In the genomic region with DNA sequence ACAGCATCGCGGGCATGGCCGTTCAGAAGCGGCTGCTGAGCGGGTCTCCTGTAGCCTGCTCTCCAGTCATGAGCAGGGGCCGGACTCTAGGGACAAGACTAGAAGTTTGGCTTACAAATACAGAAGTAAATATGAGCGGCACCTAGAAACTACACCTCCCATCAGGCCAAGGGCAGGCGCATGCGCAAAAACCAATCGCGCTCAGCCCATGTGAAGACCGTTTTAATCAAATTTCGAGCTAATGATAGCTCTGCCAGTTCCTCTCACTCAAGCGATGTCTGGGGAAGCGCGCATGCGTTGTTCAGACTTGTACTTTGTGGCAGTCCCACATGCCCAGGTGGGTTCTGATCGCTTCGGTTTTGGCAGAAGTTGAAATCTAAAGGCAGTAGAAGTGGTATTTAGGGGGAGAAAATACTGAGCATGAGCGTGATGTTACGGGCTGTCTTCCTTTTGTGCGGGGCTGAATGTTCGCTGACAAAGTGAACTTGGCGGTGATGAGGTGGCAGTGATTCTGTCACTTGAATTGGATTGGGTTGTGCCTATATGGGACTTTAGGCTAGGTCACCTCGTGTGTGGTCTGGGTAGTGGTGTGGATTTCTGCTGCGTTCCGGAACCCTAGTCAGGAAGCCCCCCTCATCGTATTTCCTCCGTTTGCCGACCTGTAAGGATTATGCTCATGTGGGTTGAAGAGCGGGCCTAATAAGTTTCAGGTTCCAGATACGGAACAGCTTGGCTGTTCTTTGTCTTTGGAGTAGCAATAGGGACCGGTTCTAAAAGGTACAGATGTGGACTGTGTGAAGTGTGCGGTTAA, we compare ENCODE assay signal across 8 mouse cellular contexts. TPM values are rescaled to one million over a fixed set of nuclear protein-coding genes. Genes with fewer than 3 reads are reported as not detected.
DNase-seq lines count a peak whose midpoint lies in the region; ATAC-seq lines count a peak whose summit lies in the region.

A gene (minus strand): TSS at position 168 of the 811 bp plus-strand sequence.
A gene (plus strand): TSS at position 242 of the 811 bp plus-strand sequence.

- H3K9me3 ChIP-seq in heart, embryonic 14.5 days (ENCODE audit: control insufficient read depth, low read length): no peaks in the 10 kb centered on the region
- no peaks in the 10 kb centered on the region for H3K9me3 ChIP-seq in liver, embryonic 13.5 days (replicated peaks)
- no peaks in the 10 kb centered on the region for H3K9me3 ChIP-seq in stomach, embryonic 16.5 days (replicated peaks; ENCODE audit: control insufficient read depth, low read length)

- no peaks in the 10 kb centered on the region; a peak in 1 of 4 replicates for H3K4me1 ChIP-seq in heart, embryonic 14.5 days (ENCODE audit: control insufficient read depth in 2 of 2, insufficient read depth in 2 of 2, low read length in 2 of 2)
- peaks cover 27% of the 10 kb centered on the region for H3K4me1 ChIP-seq in liver, embryonic 13.5 days (replicated peaks)
- peaks cover 3% of the 10 kb centered on the region; the same call in 1 of the 2 replicates for H3K4me1 ChIP-seq in stomach, embryonic 16.5 days (ENCODE audit: control insufficient read depth, insufficient read depth, low read length)

- H3K27ac ChIP-seq in heart, embryonic 14.5 days (replicated peaks in 1 of 2; ENCODE audit: control insufficient read depth in 1 of 2, insufficient read depth in 1 of 2, low read depth in 2 of 2, low read length in 2 of 2): peak within 1 kb of the TSS; percentile 63 to 82
- H3K27ac ChIP-seq in liver, embryonic 13.5 days: peak within 1 kb of the TSS; percentile 84
- peak within 1 kb of the TSS; percentile 77 for H3K27ac ChIP-seq in stomach, embryonic 16.5 days (ENCODE audit: low read length)

- peak within 1 kb of the TSS; percentile 77 for H3K4me2 ChIP-seq in heart, embryonic 14.5 days (ENCODE audit: low read length)
- peak within 1 kb of the TSS; percentile 78 for H3K4me2 ChIP-seq in liver, embryonic 13.5 days
- H3K4me2 ChIP-seq in stomach, embryonic 16.5 days (ENCODE audit: low read depth, low read length): peak within 1 kb of the TSS; percentile 70

- peak within 1 kb of the TSS; percentile 82 for H3K9ac ChIP-seq in heart, embryonic 14.5 days (ENCODE audit: low read length)
- peak within 1 kb of the TSS; percentile 78 for H3K9ac ChIP-seq in liver, embryonic 13.5 days
- H3K9ac ChIP-seq in stomach, embryonic 16.5 days (ENCODE audit: low read length): peak within 1 kb of the TSS; percentile 84

- 0 out of 2 replicates have a peak, but pooled peaks cover 12% of the 10 kb centered on the region for H3K36me3 ChIP-seq in heart, embryonic 14.5 days (ENCODE audit: control insufficient read depth, insufficient read depth, low read length)
- H3K36me3 ChIP-seq in liver, embryonic 13.5 days: peaks cover 4% of the 10 kb centered on the region; the same call in 1 of the 2 replicates
- no peaks in the 10 kb centered on the region for H3K36me3 ChIP-seq in stomach, embryonic 16.5 days (ENCODE audit: control insufficient read depth, insufficient read depth, low read length)

- H3K27me3 ChIP-seq in heart, embryonic 14.5 days (ENCODE audit: control insufficient read depth, insufficient read depth, low read length): no peaks in the 10 kb centered on the region
- H3K27me3 ChIP-seq in liver, embryonic 13.5 days: no peaks in the 10 kb centered on the region
- H3K27me3 ChIP-seq in stomach, embryonic 16.5 days (ENCODE audit: control insufficient read depth, insufficient read depth, low read length): no peaks in the 10 kb centered on the region

- H3K4me3 ChIP-seq in heart, embryonic 14.5 days (ENCODE audit: control insufficient read depth in 1 of 2, insufficient read depth in 1 of 2, low read depth in 1 of 2, low read length in 2 of 2): peak within 1 kb of the TSS; percentile 67 to 90
- H3K4me3 ChIP-seq in liver, embryonic 13.5 days (replicated peaks): peak within 1 kb of the TSS; percentile 79
- H3K4me3 ChIP-seq in stomach, embryonic 16.5 days (replicated peaks; ENCODE audit: low read length): peak within 1 kb of the TSS; percentile 88

- peak; percentile 93 for DNase-seq in c-Kit-negative CD71-positive TER-119-positive erythroid progenitor cells, embryonic 14.5 days (ENCODE audit: low read depth, low spot score)
- DNase-seq in fibroblast of lung, adult 2 months (ENCODE audit: low read depth): peak; percentile 91
- DNase-seq in kidney, postnatal 14 days: peak; percentile 96
- DNase-seq in liver, embryonic 13.5 days: peak; percentile 94
- DNase-seq in neural tube, embryonic 10.5 days (ENCODE audit: extremely low spot score, low spot score): peak; percentile 92

- ATAC-seq in CD4-positive, CD25-positive, alpha-beta regulatory T cell, adult 4 months: peak; percentile 95
- ATAC-seq in heart, embryonic 14.5 days (ENCODE audit: insufficient number of reproducible peaks, insufficient read depth, low FRiP score, low read depth): peak; percentile 95
- peak; percentile 97 for ATAC-seq in liver, embryonic 13.5 days (ENCODE audit: low read depth)
- ATAC-seq in stomach, embryonic 16.5 days (ENCODE audit: insufficient read depth, low FRiP score): peak; percentile 98

- WGBS in heart, embryonic 14.5 days: under 1% methylated on average over 34 of the region's 34 CpGs
- under 1% methylated on average over 34 of the region's 34 CpGs for WGBS in liver, embryonic 13.5 days (ENCODE audit: insufficient replicate concordance)
- under 1% methylated on average over 34 of the region's 34 CpGs for WGBS in stomach, embryonic 16.5 days

RNA-seq across cellular contexts. Expression of the first gene that starts in this region (rescaled TPM):
- 1 to 10 TPM; 5.7 to 7.7 TPM for polyA plus RNA-seq in CD4-positive, CD25-positive, alpha-beta regulatory T cell, adult 4 months (2017; shearing (Covaris generic))
- polyA plus RNA-seq in heart, embryonic 14.5 days (2014; fragmentation: Nextera tagmentation; extraction: Ambion mirVana): 3.5 and 3.7 TPM in 2 replicates
- 2.6 and 3.1 TPM in 2 replicates for polyA plus RNA-seq in liver, embryonic 13.5 days (2015; fragmentation: Nextera tagmentation; extraction: Ambion mirVana)
- 7.5 and 8.2 TPM in 2 replicates for polyA plus RNA-seq in stomach, embryonic 16.5 days (2015; fragmentation: Nextera tagmentation; extraction: Ambion mirVana)

RNA-seq across cellular contexts. Expression of the second gene that starts in this region (rescaled TPM):
- polyA plus RNA-seq in CD4-positive, CD25-positive, alpha-beta regulatory T cell, adult 4 months (2017; shearing (Covaris generic)): 10 to 100 TPM; 11.9 to 16.8 TPM
- 9.9 and 11.5 TPM in 2 replicates for polyA plus RNA-seq in heart, embryonic 14.5 days (2014; fragmentation: Nextera tagmentation; extraction: Ambion mirVana)
- 4.5 and 6.6 TPM in 2 replicates for polyA plus RNA-seq in liver, embryonic 13.5 days (2015; fragmentation: Nextera tagmentation; extraction: Ambion mirVana)
- polyA plus RNA-seq in stomach, embryonic 16.5 days (2015; fragmentation: Nextera tagmentation; extraction: Ambion mirVana): 14.6 and 16.0 TPM in 2 replicates

Comparison
In these comparisons a context has a peak if more than half of its experiments do, and no peak if none do; other contexts are left out.
1. Peak in every context shown above with its lines: DNase-seq, ATAC-seq, H3K4me3 ChIP-seq and H3K27ac ChIP-seq.